Mouse (Mus musculus) embryonic facial prominence, embryonic 11.5 days (tissue): ENCODE measurements at regions not wholly inside any gene's neighbourhood (a gene's known extent, or its start where the extent isn't known, plus 50 kb on each side); places are given as distances from the start of the nearest gene placed in this dataset.

Experiments
- ATAC-seq: fragments of 200-750 bp; cut with Nextera tagmentation; replicated peaks from 2 replicates; pipeline ENCODE4 v1.8.0; 2017; ENCODE audit warnings: low read depth; ENCODE audit not compliant: insufficient number of reproducible peaks, low FRiP score, low TSS enrichment
- DNase-seq: peaks from one replicate; pipeline ENCODE4 v3.0.0-alpha.2; 2015; ENCODE audit warnings: low spot score
- H3K27ac ChIP-seq: fragments of 300-500 bp; sonication (generic); replicated peaks from 2 replicates; pipeline ENCODE4 v1.5.1; 2014; ENCODE audit warnings: mild to moderate bottlenecking, low read depth, low read length, control low read depth
- H3K27me3 ChIP-seq: fragments of 300-500 bp; sonication (generic); 2 replicates; pipeline ENCODE4 v1.6.1; 2014; ENCODE audit warnings: mild to moderate bottlenecking, low read length, moderate library complexity, mixed read lengths; ENCODE audit not compliant: control insufficient read depth, insufficient read depth
- H3K36me3 ChIP-seq: fragments of 300-500 bp; sonication (generic); replicated peaks from 2 replicates; pipeline ENCODE4 v1.6.1; 2014; ENCODE audit warnings: low read depth, mild to moderate bottlenecking, low read length, moderate library complexity, mixed read lengths; ENCODE audit not compliant: control insufficient read depth, insufficient read depth
- H3K4me1 ChIP-seq: fragments of 300-500 bp; sonication (generic); 2 replicates; pipeline ENCODE4 v1.6.1; 2014; ENCODE audit warnings: low read length, mixed read lengths; ENCODE audit not compliant: control insufficient read depth, insufficient read depth
- H3K4me2 ChIP-seq: fragments of 300-500 bp; sonication (generic); 2 replicates; pipeline ENCODE4 v1.6.1; 2014; ENCODE audit warnings: low read depth, mild to moderate bottlenecking, control low read depth, low read length, moderate library complexity
- H3K4me3 ChIP-seq: fragments of 300-500 bp; sonication (generic); 2 replicates; pipeline ENCODE4 v1.5.1; 2014; ENCODE audit warnings: low read depth, low read length, control low read depth
- H3K9ac ChIP-seq: fragments of 300-500 bp; sonication (generic); replicated peaks from 2 replicates; pipeline ENCODE4 v1.6.1; 2014; ENCODE audit warnings: mild to moderate bottlenecking, control low read depth, low read length
- H3K9me3 ChIP-seq: fragments of 300-500 bp; sonication (generic); replicated peaks from 2 replicates; pipeline ENCODE4 v1.6.1; 2016; ENCODE audit warnings: mild to moderate bottlenecking, low read length, inconsistent platforms, mixed read lengths; ENCODE audit not compliant: control insufficient read depth
- WGBS: fragments of 180-500 bp; shearing (Covaris S2); extraction: QIAGEN DNeasy Blood & Tissue Kit; methylation state at CpG from one replicate; pipeline ENCODE4 v1.1.7; 2014; 5-methylcytosine and 5-hydroxymethylcytosine counted together

GRCm38 (mm10) chr4:124002105-124002504, 84.3 kb upstream of the 4930535I16Rik start:
- ATAC-seq: no peak
- WGBS: 79% methylated on average over 7 of the region's 7 CpGs

GRCm38 (mm10) chr4:123995815-123996214, 78.0 kb upstream of the 4930535I16Rik start:
- H3K4me3 ChIP-seq: no peak overlapping the region
- 74% methylated on average over 8 of the region's 8 CpGs for WGBS
- H3K4me1 ChIP-seq: no peaks in the 10 kb centered on the region
- no peaks in the 10 kb centered on the region for H3K27me3 ChIP-seq
- H3K4me2 ChIP-seq: no peak overlapping the region
- H3K36me3 ChIP-seq: no peaks in the 10 kb centered on the region
- no peak for DNase-seq
- H3K27ac ChIP-seq: no peak overlapping the region
- no peak for ATAC-seq
- H3K9me3 ChIP-seq: no peaks in the 10 kb centered on the region
- H3K9ac ChIP-seq: no peak overlapping the region

More at GRCm38 (mm10) chr4:124002105-124002504, 84.3 kb upstream of the 4930535I16Rik start:
- Histone ChIP-seq H3K27ac (no peak overlapping the region), H3K9ac (no peak overlapping the region), H3K4me2 (no peak overlapping the region), H3K4me3 (no peak overlapping the region), H3K4me1 (no peaks in the 10 kb centered on the region), H3K9me3 (no peaks in the 10 kb centered on the region), H3K27me3 (no peaks in the 10 kb centered on the region), H3K36me3 (no peaks in the 10 kb centered on the region)
- DNase-seq: no peak

GRCm38 (mm10) chr4:123991223-123991622, 73.4 kb upstream of the 4930535I16Rik start:
- H3K27me3 ChIP-seq: no peaks in the 10 kb centered on the region; the same call in 1 of the 2 replicates

GRCm38 (mm10) chr4:123990293-123991185, 72.7 kb upstream of the 4930535I16Rik start:
- Histone ChIP-seq H3K4me1 (no peaks in the 10 kb centered on the region), H3K27me3 (no peaks in the 10 kb centered on the region; the same call in 1 of the 2 replicates), H3K4me3 (peak overlapping the region; percentile 21), H3K27ac (no peak overlapping the region), H3K9ac (no peak overlapping the region; the same call in 1 of the 2 replicates), H3K9me3 (no peaks in the 10 kb centered on the region), H3K36me3 (no peaks in the 10 kb centered on the region), H3K4me2 (peak overlapping the region; percentile 53)
- peak; percentile 54 for DNase-seq
- 1% methylated on average over 37 of the region's 37 CpGs for WGBS
- ATAC-seq: peak; percentile 78; the same call in 1 of the 2 replicates

More at GRCm38 (mm10) chr4:123991223-123991622, 73.4 kb upstream of the 4930535I16Rik start:
- Histone ChIP-seq H3K4me2 (peak overlapping the region; percentile 53), H3K27ac (no peak overlapping the region), H3K9me3 (no peaks in the 10 kb centered on the region), H3K9ac (no peak overlapping the region), H3K36me3 (no peaks in the 10 kb centered on the region), H3K4me3 (peak overlapping the region; percentile 21), H3K4me1 (no peaks in the 10 kb centered on the region)
- WGBS: 9% methylated on average over 10 of the region's 10 CpGs
- DNase-seq (peak; percentile 28), ATAC-seq (no peak)
